Mouse (Mus musculus): ENCODE data around the gene Prph2.

Prph2 gene

GRCm38 (mm10) chr17:46910186-46910585, at the start of gene Prph2:
TSS of gene Prph2 (plus strand) at chr17:46910459.
- no peak for DNase-seq (ENCODE audit: inconsistent ontology term)

GRCm38 (mm10) chr17:46864566-46865195, 45.6 kb upstream of the Prph2 start:
- DNase-seq (ENCODE audit: inconsistent ontology term) = no peak

DNA sequence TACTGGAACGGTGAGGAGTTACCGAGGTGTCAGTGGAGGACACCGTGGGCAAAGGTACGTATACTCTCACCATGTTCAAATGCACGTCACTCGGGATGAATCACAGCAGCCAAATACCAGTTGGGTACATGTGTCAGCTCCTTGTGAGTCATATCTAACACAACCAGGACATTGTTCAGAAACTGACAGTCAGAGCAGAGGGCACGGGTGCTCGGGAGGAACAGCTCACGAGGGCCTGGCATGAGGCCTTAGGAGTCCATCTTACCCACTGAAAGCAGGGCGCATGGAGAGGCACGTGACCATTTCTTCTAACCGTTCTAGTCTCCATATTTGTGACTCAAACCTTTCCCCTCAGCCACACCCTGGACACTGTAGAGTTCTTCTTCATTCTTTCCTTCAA, 43.4 kb upstream of the Prph2 start:
- peak; percentile 78 for DNase-seq (ENCODE audit: inconsistent ontology term)

DNA sequence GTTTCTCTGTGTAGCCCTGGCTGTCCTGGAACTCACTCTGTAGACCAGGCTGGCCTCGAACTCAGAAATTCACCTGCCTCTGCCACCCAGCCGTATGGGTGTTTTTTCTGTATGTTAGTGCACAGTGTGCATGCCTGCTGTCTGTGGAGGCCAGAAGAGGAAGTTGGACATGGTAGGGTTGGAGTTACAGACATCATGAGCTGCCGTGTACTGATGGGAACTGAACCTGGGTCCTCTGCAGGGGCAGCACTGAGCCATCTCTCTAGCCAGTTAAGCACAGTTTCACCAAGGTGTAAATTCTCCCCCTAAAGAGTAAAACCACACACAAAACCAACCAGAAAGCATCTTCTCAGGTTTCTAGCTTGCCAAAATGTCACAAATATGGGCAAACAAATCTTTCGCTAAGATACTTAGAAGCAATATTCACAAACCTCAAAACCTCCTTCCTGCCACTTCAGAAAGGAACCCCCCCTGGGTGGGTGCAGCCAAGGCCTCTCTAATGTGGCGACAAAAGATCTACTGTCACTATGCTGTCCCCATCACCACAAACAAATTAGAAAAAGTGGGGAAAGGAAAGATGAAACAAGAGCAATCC, 40.0 kb upstream of the Prph2 start:
- no peak for DNase-seq (ENCODE audit: inconsistent ontology term)

DNA sequence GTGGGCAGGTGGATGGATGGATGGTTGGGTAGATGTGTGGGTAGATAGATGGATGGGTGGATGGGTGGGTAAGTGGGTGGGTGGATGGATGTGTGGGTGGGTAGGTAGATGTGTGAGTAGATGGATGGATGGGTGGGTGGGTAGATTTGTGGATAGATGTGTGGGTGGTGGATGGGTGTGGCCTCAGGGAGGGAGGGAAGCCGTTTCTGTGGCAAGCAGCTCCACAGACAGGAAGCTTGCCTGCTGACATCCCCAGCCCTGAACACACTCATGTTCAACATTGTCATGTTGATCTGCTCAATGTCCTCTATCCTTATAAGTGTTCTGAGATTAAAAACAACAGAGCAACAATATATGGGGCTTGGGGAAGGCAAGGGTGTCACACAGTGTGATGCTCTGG, 39.3 kb upstream of the Prph2 start:
- no peak for DNase-seq (ENCODE audit: inconsistent ontology term)

- DNase-seq (ENCODE audit: inconsistent ontology term) = no peak
Observed at GRCm38 (mm10) chr17:46872806-46873205, 37.5 kb upstream of the Prph2 start.

DNA sequence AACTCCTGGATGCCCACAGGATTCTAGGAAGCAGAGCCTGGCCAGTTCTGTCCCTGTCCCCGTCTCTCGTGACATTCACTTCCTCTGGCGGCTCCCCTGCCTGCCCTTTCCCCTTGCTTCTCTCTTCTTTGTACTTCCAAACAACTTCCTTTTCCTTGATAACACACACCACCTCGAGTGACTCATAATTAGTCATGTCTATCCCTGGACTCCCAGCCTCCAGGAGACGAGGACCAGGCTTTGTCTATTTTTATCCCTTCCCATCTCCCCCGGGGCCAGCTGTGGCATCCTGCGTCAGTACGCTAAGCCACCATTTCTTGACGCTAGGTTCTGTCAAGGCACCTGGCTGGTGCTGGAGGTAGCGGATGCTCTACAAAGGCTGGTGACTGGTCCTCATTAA, 36.1 kb upstream of the Prph2 start:
- peak; percentile 73 for DNase-seq (ENCODE audit: inconsistent ontology term)

DNA sequence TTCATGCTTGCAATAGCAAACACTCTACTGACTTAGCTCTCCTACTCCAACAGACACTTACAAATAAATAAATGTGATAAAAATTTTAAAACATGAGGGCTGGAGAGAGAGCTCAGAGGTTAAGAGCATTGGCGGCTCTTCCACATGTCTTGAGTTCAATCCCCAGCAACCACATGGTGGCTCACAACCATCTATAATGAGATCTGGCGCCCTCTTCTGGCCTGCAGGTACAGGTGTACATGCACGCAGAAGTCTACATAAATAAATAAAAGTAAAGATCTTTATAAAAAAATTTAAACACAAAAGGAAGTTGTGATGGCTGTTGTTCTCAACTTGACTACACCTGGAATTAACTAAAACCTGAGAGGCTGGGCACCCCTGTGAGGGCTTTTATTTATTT, 34.6 kb upstream of the Prph2 start:
- DNase-seq (ENCODE audit: inconsistent ontology term) = no peak

GRCm38 (mm10) chr17:46876371-46876950, 33.8 kb upstream of the Prph2 start:
- no peak for DNase-seq (ENCODE audit: inconsistent ontology term)

GRCm38 (mm10) chr17:46877061-46877460, 33.2 kb upstream of the Prph2 start:
- DNase-seq (ENCODE audit: inconsistent ontology term) = no peak

DNA sequence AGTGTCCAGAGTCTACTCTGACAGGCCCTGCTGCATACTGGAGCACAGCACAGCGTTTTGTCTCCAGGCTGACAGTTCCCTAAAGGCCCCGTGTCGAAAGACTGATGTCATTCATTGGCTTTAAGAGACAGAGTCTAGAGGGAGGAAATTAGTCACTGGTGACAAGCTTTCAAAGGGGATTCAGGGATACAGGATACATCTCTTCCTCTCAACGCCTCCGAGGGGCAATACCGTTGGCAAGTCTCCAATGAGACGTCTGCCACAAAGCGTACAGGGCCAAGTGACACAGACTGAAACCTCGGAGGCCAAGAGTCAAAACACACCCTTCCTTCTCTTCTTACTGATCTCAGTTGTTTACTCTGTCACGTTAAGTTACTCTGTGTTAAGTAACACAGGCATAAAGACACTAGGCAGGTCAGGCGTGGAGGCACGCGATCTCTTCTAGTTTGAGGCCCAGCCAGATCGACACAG, 30.4 kb upstream of the Prph2 start:
- peak; percentile 73 for DNase-seq (ENCODE audit: inconsistent ontology term)

GRCm38 (mm10) chr17:46880322-46880721, 29.9 kb upstream of the Prph2 start:
- no peak for DNase-seq (ENCODE audit: inconsistent ontology term)

GRCm38 (mm10) chr17:46881728-46882127, 28.5 kb upstream of the Prph2 start:
- DNase-seq (ENCODE audit: inconsistent ontology term) = no peak

- DNase-seq (ENCODE audit: inconsistent ontology term) = no peak
Observed at GRCm38 (mm10) chr17:46883107-46883506, 27.2 kb upstream of the Prph2 start.

- no peak for DNase-seq (ENCODE audit: inconsistent ontology term)
Observed at GRCm38 (mm10) chr17:46884766-46885165, 25.5 kb upstream of the Prph2 start.

GRCm38 (mm10) chr17:46885218-46885909, 24.9 kb upstream of the Prph2 start:
- no peak for DNase-seq (ENCODE audit: inconsistent ontology term)

GRCm38 (mm10) chr17:46885910-46886643, 24.2 kb upstream of the Prph2 start:
- no peak for DNase-seq (ENCODE audit: inconsistent ontology term)

GRCm38 (mm10) chr17:46888511-46889212, 21.6 kb upstream of the Prph2 start:
- DNase-seq (ENCODE audit: inconsistent ontology term) = peak; percentile 22

DNA sequence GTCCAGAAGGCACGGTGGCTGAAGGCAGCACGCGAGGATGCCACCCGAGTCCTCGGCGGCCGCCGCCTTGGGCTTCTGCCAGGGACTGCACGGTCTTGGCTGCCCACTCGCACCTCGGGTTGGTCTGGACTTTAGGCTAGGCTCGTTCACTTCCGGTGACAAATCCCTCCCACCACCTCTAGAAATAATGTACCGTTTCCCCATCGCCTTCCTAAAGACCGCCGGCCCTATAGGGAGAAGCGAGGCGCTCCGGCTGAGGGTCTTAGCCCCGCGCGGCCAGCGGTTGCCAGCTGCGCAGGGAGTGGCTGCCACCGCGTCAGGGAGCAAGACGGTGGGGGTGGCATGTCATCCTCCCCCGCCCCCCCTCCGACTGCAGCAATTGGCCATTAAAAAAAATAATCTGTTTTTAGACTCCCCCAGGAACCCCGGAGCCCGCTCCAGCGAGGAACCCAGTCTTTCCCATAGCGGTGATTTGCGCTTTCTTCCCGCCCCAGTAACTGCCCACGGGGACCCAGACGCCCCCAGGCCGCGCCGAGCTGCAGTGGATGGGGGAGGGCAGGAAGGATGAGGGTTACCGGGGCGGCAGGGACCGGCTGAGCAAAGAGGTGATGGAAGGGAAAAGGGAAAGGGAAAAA, 20.7 kb upstream of the Prph2 start:
- DNase-seq (ENCODE audit: inconsistent ontology term) = peak; percentile 80

- DNase-seq (ENCODE audit: inconsistent ontology term) = peak; percentile 99
Observed at GRCm38 (mm10) chr17:46890116-46890815, 20.0 kb upstream of the Prph2 start, which contains the start of gene Tbcc. TSS of gene Tbcc (plus strand) at chr17:46890684.

Data from Muller cell, postnatal 12 days (primary cell).